Mouse (Mus musculus) WW6 (cell line): ENCODE data around the gene Chn2.

Experiments used
- DNase-seq: peaks from one replicate; pipeline ENCODE4 v3.0.0-alpha.2; 2013; ENCODE audit warnings: low read depth, low spot score

Gene Chn2

GRCm38 (mm10) chr6:54231769-54232558 is 192.6 kb downstream of the Chn2 start:
- no peak for DNase-seq

GRCm38 (mm10) chr6:54236441-54236840 is 197.1 kb downstream of the Chn2 start:
- DNase-seq = no peak

GRCm38 (mm10) chr6:54241761-54242160 is 202.4 kb downstream of the Chn2 start:
- DNase-seq = no peak

- no peak for DNase-seq
Measured at GRCm38 (mm10) chr6:54242286-54242685, 202.9 kb downstream of the Chn2 start.

GRCm38 (mm10) chr6:54248354-54249252 is 209.2 kb downstream of the Chn2 start:
- DNase-seq = no peak

GRCm38 (mm10) chr6:54251401-54252191 is 212.2 kb downstream of the Chn2 start:
- DNase-seq = no peak

GRCm38 (mm10) chr6:54253206-54253605 is 213.9 kb downstream of the Chn2 start:
- peak; percentile 18 for DNase-seq

GRCm38 (mm10) chr6:54253881-54254280 is 214.5 kb downstream of the Chn2 start:
- no peak for DNase-seq

- no peak for DNase-seq
Measured at GRCm38 (mm10) chr6:54254759-54255158, 215.4 kb downstream of the Chn2 start.

- DNase-seq = no peak
Measured at GRCm38 (mm10) chr6:54255321-54255720, 216.0 kb downstream of the Chn2 start.

GRCm38 (mm10) chr6:54256397-54256796 is 217.0 kb downstream of the Chn2 start:
- no peak for DNase-seq

GRCm38 (mm10) chr6:54257552-54257951 is 218.2 kb downstream of the Chn2 start:
- no peak for DNase-seq

GRCm38 (mm10) chr6:54258462-54258861 is 219.1 kb downstream of the Chn2 start:
- DNase-seq = no peak

GRCm38 (mm10) chr6:54262732-54263131 is 223.4 kb downstream of the Chn2 start:
- DNase-seq = no peak

GRCm38 (mm10) chr6:54263890-54264289 is 224.5 kb downstream of the Chn2 start:
- no peak for DNase-seq

- no peak for DNase-seq
Measured at GRCm38 (mm10) chr6:54264537-54264936, 225.2 kb downstream of the Chn2 start.

- no peak for DNase-seq
Measured at GRCm38 (mm10) chr6:54265384-54265783, 226.0 kb downstream of the Chn2 start.

GRCm38 (mm10) chr6:54272556-54273378 is 233.4 kb downstream of the Chn2 start:
- no peak for DNase-seq

- no peak for DNase-seq
Measured at GRCm38 (mm10) chr6:54273379-54273730, 234.0 kb downstream of the Chn2 start.

- DNase-seq = no peak
Measured at GRCm38 (mm10) chr6:54277234-54277633, 237.9 kb downstream of the Chn2 start.

GRCm38 (mm10) chr6:54277828-54278227 is 238.5 kb downstream of the Chn2 start:
- no peak for DNase-seq
